Mouse (Mus musculus): Measurements from ENCODE around the gene Bcl11a. TPM values are rescaled to one million over a fixed set of nuclear protein-coding genes. Genes with fewer than 3 reads are reported as not detected.

The Bcl11a gene
- polyA plus RNA-seq, 1 experiment from 2014 or later: 117 TPM

DNA sequence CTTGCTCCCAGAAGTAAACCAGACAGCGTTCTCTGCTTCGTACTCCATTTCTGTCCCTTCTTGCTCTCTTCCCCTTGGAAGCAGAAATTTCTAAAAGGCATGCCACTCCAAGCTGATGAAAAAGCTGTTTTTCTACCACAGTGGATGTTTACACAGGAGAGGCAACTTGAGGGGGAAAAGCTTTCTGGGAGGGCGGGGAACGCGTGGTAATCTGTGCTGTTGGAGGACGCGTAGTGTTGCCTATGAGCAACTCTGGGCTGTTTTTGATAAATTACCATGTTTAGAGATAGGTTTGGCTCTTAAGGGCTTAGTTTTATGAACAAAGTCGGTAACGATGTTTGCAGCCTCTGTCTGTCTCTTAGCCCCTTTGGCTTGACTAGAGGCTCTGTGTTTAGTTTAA lies 17.4 kb downstream of the Bcl11a start:
- peak; percentile 62 for DNase-seq
- Histone ChIP-seq H3K36me3 (ENCODE audit: control insufficient read depth, insufficient read depth, low read length) (peaks cover 3% of the 10 kb centered on the region; the same call in 1 of the 2 replicates), H3K27me3 (ENCODE audit: control insufficient read depth, insufficient read depth, low read length) (no peaks in the 10 kb centered on the region), H3K4me3 (replicated peaks; ENCODE audit: low read depth, low read length) (no peak overlapping the region), H3K4me1 (ENCODE audit: control insufficient read depth, insufficient read depth, low read length) (peaks cover 80% of the 10 kb centered on the region), H3K9me3 (ENCODE audit: control insufficient read depth, low read length) (no peaks in the 10 kb centered on the region), H3K9ac (replicated peaks; ENCODE audit: low read length) (peak overlapping the region; percentile 30; the same call in 1 of the 2 replicates), H3K27ac (replicated peaks; ENCODE audit: low read depth, low read length) (peak overlapping the region; percentile 60), H3K4me2 (ENCODE audit: low read length) (peak overlapping the region; percentile 39)
- WGBS: 42% methylated on average over 9 of the region's 9 CpGs
- no peak for ATAC-seq (ENCODE audit: low FRiP score, low TSS enrichment)

DNA sequence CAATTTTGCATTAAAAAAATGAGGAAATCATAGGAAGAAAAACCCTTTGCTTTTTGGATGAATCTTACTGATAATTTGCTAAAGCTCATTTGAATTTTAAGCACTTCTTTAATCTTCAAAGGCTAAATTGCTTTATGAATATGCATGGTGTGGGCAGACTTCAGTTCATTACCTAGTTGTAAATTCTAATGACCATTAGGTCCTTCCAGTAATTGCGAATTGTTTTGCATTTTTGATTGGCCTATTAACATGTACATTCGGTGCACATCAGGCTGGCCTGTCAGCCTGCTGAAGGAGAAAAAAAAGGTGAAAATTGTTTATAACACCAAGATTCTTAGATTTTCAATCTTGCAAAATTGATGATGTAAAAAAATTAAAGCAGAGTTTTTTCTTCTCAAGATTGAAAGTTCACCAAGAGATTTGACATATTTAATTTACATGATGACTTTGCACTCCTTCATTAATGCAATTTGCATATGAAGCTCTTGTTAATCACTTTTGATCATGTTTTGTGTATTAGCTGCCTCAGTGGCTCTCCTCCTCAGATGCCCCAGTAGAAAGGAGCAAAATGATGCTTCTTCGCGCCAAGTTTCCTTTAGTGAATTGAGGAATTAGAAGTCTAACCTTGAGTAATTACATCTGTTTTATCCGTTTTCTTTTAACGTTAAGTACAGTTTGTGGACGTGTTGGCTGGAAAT lies 17.9 kb downstream of the Bcl11a start:
- peaks cover 82% of the 10 kb centered on the region for H3K4me1 ChIP-seq (ENCODE audit: control insufficient read depth, insufficient read depth, low read length)

DNA sequence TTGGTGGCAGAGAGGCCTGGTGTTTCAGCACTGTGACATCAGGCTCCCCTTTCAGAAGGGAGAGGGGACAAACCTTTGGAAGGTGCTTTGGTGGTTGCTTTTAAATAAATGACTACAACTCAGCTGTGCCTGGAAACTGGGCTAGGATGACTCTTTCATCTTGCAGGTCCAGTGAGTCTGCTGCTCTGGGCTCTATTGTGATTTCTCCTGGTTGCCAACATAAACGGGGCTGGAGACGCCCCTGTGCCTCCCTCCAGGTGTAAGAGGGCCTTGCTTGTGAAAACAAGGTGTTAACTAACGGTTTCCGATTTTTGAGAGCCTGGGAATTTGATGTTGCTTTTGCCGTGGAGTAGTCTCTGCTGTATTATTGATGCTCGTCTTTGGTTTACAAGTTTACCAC lies 18.6 kb downstream of the Bcl11a start:
- H3K36me3 ChIP-seq (ENCODE audit: control insufficient read depth, insufficient read depth, low read length): peaks cover 3% of the 10 kb centered on the region; the same call in 1 of the 2 replicates
- DNase-seq: no peak
- no peaks in the 10 kb centered on the region for H3K27me3 ChIP-seq (ENCODE audit: control insufficient read depth, insufficient read depth, low read length)
- peak overlapping the region; percentile 64 for H3K27ac ChIP-seq (replicated peaks; ENCODE audit: low read depth, low read length)
- peak overlapping the region; percentile 16; the same call in 1 of the 2 replicates for H3K9ac ChIP-seq (replicated peaks; ENCODE audit: low read length)
- no peaks in the 10 kb centered on the region for H3K9me3 ChIP-seq (ENCODE audit: control insufficient read depth, low read length)
- peaks cover 82% of the 10 kb centered on the region for H3K4me1 ChIP-seq (ENCODE audit: control insufficient read depth, insufficient read depth, low read length)
- H3K4me3 ChIP-seq (replicated peaks; ENCODE audit: low read depth, low read length): 0 out of 2 replicates have a peak overlapping the region, but pooled peaks have one; percentile 5
- peak overlapping the region; percentile 39 for H3K4me2 ChIP-seq (ENCODE audit: low read length)
- ATAC-seq (ENCODE audit: low FRiP score, low TSS enrichment): no peak
- 44% methylated on average over 6 of the region's 6 CpGs for WGBS

More for the DNA sequence above, 17.9 kb downstream of the Bcl11a start:
- 58% methylated on average over 7 of the region's 7 CpGs for WGBS
- H3K4me2 ChIP-seq (ENCODE audit: low read length): peak overlapping the region; percentile 39
- peak overlapping the region; percentile 64 for H3K27ac ChIP-seq (replicated peaks; ENCODE audit: low read depth, low read length)
- H3K4me3 ChIP-seq (replicated peaks; ENCODE audit: low read depth, low read length): no peak overlapping the region
- no peaks in the 10 kb centered on the region for H3K9me3 ChIP-seq (ENCODE audit: control insufficient read depth, low read length)
- ATAC-seq (ENCODE audit: low FRiP score, low TSS enrichment) (no peak), DNase-seq (no peak)
- H3K27me3 ChIP-seq (ENCODE audit: control insufficient read depth, insufficient read depth, low read length): no peaks in the 10 kb centered on the region
- no peak overlapping the region for H3K9ac ChIP-seq (replicated peaks; ENCODE audit: low read length)
- peaks cover 3% of the 10 kb centered on the region; the same call in 1 of the 2 replicates for H3K36me3 ChIP-seq (ENCODE audit: control insufficient read depth, insufficient read depth, low read length)

DNA sequence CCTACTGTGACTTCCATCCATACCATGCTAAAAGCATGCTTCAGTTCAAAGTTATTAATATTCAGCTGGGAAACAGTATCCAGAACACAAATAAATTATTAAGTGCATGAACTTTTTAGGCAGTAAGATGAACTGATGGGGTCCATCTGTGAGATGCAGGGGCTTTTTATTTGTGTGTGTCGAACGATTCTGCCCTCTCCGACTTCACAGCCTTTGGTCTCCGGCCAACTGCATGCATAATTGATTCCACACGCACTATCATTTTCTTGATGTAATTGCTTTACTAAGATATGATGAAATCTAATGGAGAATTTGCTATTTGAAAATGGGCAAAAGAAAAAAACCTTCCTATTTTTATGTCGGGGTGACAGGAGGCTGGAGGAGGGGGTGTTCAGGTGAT lies 19.2 kb downstream of the Bcl11a start:
- ATAC-seq (ENCODE audit: low FRiP score, low TSS enrichment): no peak
- peaks cover 3% of the 10 kb centered on the region; the same call in 1 of the 2 replicates for H3K36me3 ChIP-seq (ENCODE audit: control insufficient read depth, insufficient read depth, low read length)
- peak overlapping the region; percentile 64 for H3K27ac ChIP-seq (replicated peaks; ENCODE audit: low read depth, low read length)
- peak overlapping the region; percentile 39 for H3K4me2 ChIP-seq (ENCODE audit: low read length)
- 9% methylated on average over 6 of the region's 6 CpGs for WGBS
- no peak overlapping the region for H3K4me3 ChIP-seq (replicated peaks; ENCODE audit: low read depth, low read length)
- peaks cover 82% of the 10 kb centered on the region for H3K4me1 ChIP-seq (ENCODE audit: control insufficient read depth, insufficient read depth, low read length)
- H3K9ac ChIP-seq (replicated peaks; ENCODE audit: low read length): no peak overlapping the region
- H3K9me3 ChIP-seq (ENCODE audit: control insufficient read depth, low read length): no peaks in the 10 kb centered on the region
- peak; percentile 68 for DNase-seq
- no peaks in the 10 kb centered on the region for H3K27me3 ChIP-seq (ENCODE audit: control insufficient read depth, insufficient read depth, low read length)

DNA sequence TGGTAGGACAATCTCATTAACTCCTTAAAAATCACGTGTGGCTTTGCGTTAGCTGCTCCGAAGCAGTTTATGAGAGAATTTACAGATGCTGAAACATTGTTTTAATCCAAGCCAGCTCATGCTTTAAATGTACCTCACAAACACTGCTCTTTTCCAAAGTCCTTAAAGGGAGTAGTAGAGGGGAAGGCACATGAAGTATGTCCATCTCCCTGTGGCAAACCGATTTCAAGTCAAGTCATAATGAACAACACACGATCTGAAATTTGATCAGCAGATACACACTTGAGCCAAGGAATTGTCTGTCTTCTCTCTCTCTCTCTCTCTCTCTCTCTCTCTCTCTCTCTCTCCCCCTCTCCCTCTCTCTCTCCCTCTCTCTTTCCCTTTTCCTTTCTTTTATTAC lies 20.2 kb downstream of the Bcl11a start:
- H3K9ac ChIP-seq (replicated peaks; ENCODE audit: low read length): no peak overlapping the region
- H3K36me3 ChIP-seq (ENCODE audit: control insufficient read depth, insufficient read depth, low read length): no peaks in the 10 kb centered on the region; the same call in 1 of the 2 replicates
- H3K9me3 ChIP-seq (ENCODE audit: control insufficient read depth, low read length): no peaks in the 10 kb centered on the region
- no peak overlapping the region for H3K4me2 ChIP-seq (ENCODE audit: low read length)
- WGBS: 77% methylated on average over 5 of the region's 5 CpGs
- no peak overlapping the region for H3K27ac ChIP-seq (replicated peaks; ENCODE audit: low read depth, low read length)
- DNase-seq: no peak
- peaks cover 83% of the 10 kb centered on the region for H3K4me1 ChIP-seq (ENCODE audit: control insufficient read depth, insufficient read depth, low read length)
- no peaks in the 10 kb centered on the region for H3K27me3 ChIP-seq (ENCODE audit: control insufficient read depth, insufficient read depth, low read length)
- no peak for ATAC-seq (ENCODE audit: low FRiP score, low TSS enrichment)
- H3K4me3 ChIP-seq (replicated peaks; ENCODE audit: low read depth, low read length): no peak overlapping the region

DNA sequence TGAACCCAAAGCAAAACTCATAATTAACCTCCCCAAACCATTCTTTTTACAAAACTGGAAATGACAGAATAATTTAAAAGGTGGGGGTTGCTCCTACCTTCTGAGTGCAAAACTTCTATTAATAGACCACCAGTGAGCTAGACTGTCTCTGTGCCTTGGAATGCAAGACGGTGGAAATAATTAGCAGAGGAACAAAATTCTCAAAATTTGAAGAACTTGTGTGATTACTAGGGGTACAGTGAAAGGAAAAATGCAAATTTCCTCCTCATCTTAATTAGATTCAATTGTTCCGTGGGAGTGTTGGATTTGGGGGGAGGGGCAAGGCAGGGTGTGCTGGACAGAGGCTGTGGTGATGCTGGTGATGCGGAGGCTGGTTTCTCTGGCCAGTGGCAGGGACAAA lies 20.8 kb downstream of the Bcl11a start:
- H3K36me3 ChIP-seq (ENCODE audit: control insufficient read depth, insufficient read depth, low read length): no peaks in the 10 kb centered on the region; the same call in 1 of the 2 replicates
- no peak overlapping the region for H3K9ac ChIP-seq (replicated peaks; ENCODE audit: low read length)
- no peak for ATAC-seq (ENCODE audit: low FRiP score, low TSS enrichment)
- WGBS: 39% methylated on average over 3 of the region's 3 CpGs
- DNase-seq: peak; percentile 34
- no peak overlapping the region for H3K27ac ChIP-seq (replicated peaks; ENCODE audit: low read depth, low read length)
- H3K9me3 ChIP-seq (ENCODE audit: control insufficient read depth, low read length): no peaks in the 10 kb centered on the region
- H3K4me2 ChIP-seq (ENCODE audit: low read length): peak overlapping the region; percentile 31
- peaks cover 88% of the 10 kb centered on the region for H3K4me1 ChIP-seq (ENCODE audit: control insufficient read depth, insufficient read depth, low read length)
- H3K27me3 ChIP-seq (ENCODE audit: control insufficient read depth, insufficient read depth, low read length): no peaks in the 10 kb centered on the region
- no peak overlapping the region for H3K4me3 ChIP-seq (replicated peaks; ENCODE audit: low read depth, low read length)

DNA sequence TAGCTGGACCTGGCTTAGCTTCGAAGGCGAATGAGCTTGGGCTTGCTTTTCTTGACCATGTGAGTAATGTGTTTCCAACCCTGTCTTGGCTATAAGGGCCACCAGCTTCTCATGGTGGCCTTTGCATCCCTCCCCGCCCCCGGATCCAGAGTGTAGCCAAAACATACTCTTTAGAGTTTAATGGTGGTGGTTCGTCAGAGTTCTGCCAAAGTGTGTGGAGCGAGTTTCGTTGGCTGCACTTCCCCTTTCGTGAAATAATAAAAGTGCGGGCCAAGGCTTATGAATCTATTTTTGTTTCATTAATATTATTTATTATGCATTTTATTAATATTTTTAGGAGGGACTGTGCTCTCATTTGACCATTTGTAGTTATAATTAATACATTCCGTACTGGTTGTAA lies 21.4 kb downstream of the Bcl11a start:
- peak overlapping the region; percentile 39 for H3K4me2 ChIP-seq (ENCODE audit: low read length)
- ATAC-seq (ENCODE audit: low FRiP score, low TSS enrichment): no peak
- no peak overlapping the region for H3K4me3 ChIP-seq (replicated peaks; ENCODE audit: low read depth, low read length)
- peaks cover 86% of the 10 kb centered on the region for H3K4me1 ChIP-seq (ENCODE audit: control insufficient read depth, insufficient read depth, low read length)
- 92% methylated on average over 10 of the region's 10 CpGs for WGBS
- DNase-seq: no peak
- no peaks in the 10 kb centered on the region for H3K9me3 ChIP-seq (ENCODE audit: control insufficient read depth, low read length)
- no peak overlapping the region for H3K27ac ChIP-seq (replicated peaks; ENCODE audit: low read depth, low read length)
- no peaks in the 10 kb centered on the region; the same call in 1 of the 2 replicates for H3K36me3 ChIP-seq (ENCODE audit: control insufficient read depth, insufficient read depth, low read length)
- H3K27me3 ChIP-seq (ENCODE audit: control insufficient read depth, insufficient read depth, low read length): no peaks in the 10 kb centered on the region
- H3K9ac ChIP-seq (replicated peaks; ENCODE audit: low read length): no peak overlapping the region

DNA sequence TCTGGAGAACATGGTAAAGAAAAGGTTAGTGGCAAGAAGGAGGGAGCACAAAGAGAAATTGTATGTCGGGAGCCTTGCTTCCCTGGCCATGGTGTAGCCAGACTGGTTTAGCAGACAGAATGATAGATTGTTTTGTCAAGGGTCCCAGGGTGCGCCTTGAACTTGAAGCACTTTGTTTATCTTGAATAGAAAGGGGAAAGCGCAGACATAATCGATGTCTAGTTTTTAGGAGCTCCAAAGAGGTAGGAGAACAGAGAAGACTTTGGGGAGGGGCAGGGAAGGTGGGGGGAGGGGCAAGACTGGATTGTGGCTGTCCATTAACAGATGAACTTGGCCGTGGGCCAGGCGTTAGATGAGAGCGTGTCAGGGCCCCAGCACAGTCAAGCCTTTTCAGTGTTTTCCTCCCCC lies 22.0 kb downstream of the Bcl11a start:
- ATAC-seq (ENCODE audit: low FRiP score, low TSS enrichment) (peak; percentile 73; the same call in 1 of the 2 replicates), DNase-seq (peak; percentile 77)
- Histone ChIP-seq H3K4me2 (ENCODE audit: low read length) (peak overlapping the region; percentile 39), H3K27ac (replicated peaks; ENCODE audit: low read depth, low read length) (peak overlapping the region; percentile 49; the same call in 1 of the 2 replicates), H3K9me3 (ENCODE audit: control insufficient read depth, low read length) (no peaks in the 10 kb centered on the region), H3K4me3 (replicated peaks; ENCODE audit: low read depth, low read length) (no peak overlapping the region), H3K9ac (replicated peaks; ENCODE audit: low read length) (no peak overlapping the region), H3K27me3 (ENCODE audit: control insufficient read depth, insufficient read depth, low read length) (no peaks in the 10 kb centered on the region), H3K36me3 (ENCODE audit: control insufficient read depth, insufficient read depth, low read length) (no peaks in the 10 kb centered on the region; the same call in 1 of the 2 replicates), H3K4me1 (ENCODE audit: control insufficient read depth, insufficient read depth, low read length) (peaks cover 85% of the 10 kb centered on the region)
- WGBS: 23% methylated on average over 7 of the region's 7 CpGs

Data from midbrain, embryonic 14.5 days (tissue).